Mouse (Mus musculus) left cerebral cortex, postnatal 25 days (tissue): ENCODE measurements around the gene E130114P18Rik. TPM values are rescaled to one million over a fixed set of nuclear protein-coding genes. Genes with fewer than 3 reads are reported as not detected.
A peak's percentile ranks its signal among the peaks of the same experiment; 100 is the strongest.

Experiments used
- DNase-seq, 2 experiments: peaks; one replicate each; pipeline ENCODE4 v3.0.0; 2022; ENCODE audit warnings: low spot score in 2 of 2, mixed read lengths in 1 of 2
- intact Hi-C: fragments of 180-260 bp; cut with DNase I; formaldehyde crosslinking; loops from one replicate; pipeline ENCODE4 v1.15.1; 2025
- total RNA-seq, 2 experiments: library from RNA; stranded (reverse); gene quantifications; 2 replicates each; pipeline ENCODE4 v1.2.3; 2021

Gene E130114P18Rik
- total RNA-seq, 2 experiments from 2014 or later: 6.0 to 6.5 TPM

DNA sequence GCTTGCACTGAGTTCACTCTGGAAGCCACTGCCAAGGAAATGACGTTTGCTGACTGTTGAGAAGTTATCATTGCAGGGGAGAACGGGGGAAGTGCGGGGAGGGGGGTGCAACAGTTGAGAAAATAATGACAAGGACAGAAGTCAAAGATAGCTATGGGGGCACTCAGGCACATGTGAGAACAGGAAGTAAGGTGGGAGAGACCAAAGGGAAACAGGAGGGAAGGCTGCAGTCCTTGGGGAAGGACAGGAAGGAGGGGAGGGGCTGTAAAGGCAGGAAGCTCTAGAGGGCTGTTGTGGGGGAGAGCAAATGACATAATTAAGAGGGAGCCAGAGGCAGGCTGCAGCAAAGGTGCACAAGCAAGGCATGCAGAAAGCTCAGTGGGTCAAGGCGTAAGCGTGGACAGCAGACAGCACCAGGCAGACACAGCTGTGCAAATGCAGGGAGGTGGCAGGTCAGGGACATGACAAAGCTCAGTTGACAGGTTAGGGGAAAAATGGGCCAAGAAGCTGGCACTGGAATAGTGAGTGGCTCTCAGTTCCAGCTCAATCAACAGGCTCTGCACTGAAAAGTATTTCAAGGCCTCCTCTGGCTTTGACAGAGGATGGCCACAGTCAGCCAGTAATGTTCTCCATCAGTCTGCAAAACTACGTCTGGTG is 103.9 kb downstream of the E130114P18Rik start:
- intact Hi-C loops: loop anchor here (10.0 kb wide), 2 partner anchors 771 to 969 kb away; no protein-coding TSS in a partner anchor
- DNase-seq: no peak

GRCm38 (mm10) chr4:97672501-97672900 is 105.4 kb downstream of the E130114P18Rik start:
- no peak for DNase-seq
- intact Hi-C loops: loop anchor here (10.0 kb wide), 2 partner anchors 772 to 968 kb away; no protein-coding TSS in a partner anchor

DNA sequence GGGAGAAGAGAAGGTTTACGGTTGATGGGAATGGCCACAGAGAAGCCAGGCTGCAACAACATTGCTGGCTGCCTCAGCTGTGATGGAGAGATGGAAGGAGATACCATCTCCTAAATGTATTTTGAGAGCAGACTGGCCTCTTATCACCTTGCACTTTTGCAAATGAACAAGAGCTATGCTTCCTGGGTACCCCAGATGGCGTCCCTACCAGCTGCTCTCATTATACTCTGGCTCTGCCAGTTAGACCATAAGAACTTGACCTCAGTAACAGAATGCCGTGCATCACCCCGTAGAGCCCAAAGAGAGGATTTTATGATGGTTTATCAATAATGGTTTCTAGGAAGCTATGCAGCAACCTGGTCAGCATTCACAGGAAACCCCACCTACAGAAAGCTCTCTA is 106.0 kb downstream of the E130114P18Rik start:
- no peak for DNase-seq
- intact Hi-C loops: loop anchor here (10.0 kb wide), 2 partner anchors 773 to 967 kb away; no protein-coding TSS in a partner anchor

DNA sequence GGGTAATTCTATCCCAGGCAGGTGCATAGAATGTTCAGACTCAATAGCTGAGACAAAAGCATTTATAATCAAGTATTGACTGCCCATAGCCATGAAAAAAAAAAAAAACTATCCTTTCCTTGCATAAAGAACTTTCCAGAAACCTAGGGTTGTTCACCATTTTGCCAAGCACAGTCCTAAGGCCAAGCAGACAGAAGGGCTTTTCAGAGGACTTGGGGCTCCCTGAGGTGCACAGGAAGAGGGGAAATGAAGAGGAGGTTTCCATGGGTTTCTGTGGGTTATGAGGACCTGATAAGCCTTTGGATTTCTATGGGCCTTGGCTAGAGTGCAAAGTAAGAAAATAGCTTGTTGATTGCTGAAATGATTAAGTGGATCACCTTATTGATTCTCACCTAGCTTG is 107.5 kb downstream of the E130114P18Rik start:
- intact Hi-C loops: loop anchor here (10.0 kb wide), 2 partner anchors 774 to 966 kb away; no protein-coding TSS in a partner anchor
- no peak for DNase-seq

GRCm38 (mm10) chr4:97669808-97670207 is 108.1 kb downstream of the E130114P18Rik start:
- DNase-seq: no peak
- intact Hi-C loops: loop anchor here (10.0 kb wide), 3 partner anchors 635 to 965 kb away; no protein-coding TSS in a partner anchor

- no peak for DNase-seq
- intact Hi-C loops: loop anchor here (10.0 kb wide), 1 partner anchor 631 kb away; no protein-coding TSS in a partner anchor
These were observed 112.5 kb downstream of the E130114P18Rik start for GRCm38 (mm10) chr4:97665428-97665755.

DNA sequence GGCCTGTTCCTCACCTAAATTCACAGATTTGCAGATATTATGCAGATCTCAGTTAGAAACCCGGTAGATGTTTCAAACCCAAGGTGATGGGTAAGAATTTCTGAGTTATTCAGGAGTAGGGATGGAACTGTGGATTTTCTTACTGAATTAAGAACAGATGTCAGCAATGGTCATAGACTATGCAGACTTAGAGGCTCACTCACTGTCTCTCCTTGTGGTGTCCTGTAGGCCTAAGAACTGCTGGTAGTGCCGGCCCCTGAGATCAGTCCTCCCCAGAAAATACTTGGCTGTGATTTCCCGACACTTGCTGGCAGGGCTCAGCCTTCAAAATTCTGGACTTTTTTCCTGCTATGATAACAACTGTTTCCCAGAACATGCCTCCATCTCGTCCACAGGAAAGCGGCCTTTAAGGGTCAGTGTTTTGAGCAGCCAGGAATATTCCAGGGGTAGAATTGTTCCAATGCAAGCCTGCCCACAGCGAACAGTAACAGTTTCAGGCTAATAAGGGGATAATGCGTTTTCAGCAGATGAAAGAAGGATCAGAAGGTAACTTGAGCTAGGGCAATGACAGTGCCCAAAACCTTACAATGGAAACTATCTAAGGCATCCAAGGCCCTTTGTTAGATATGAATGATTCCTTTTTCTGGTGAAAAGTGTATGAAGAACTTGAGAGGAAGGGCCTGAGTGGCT is 113.0 kb downstream of the E130114P18Rik start:
- no peak for DNase-seq
- intact Hi-C loops: loop anchor here (10.0 kb wide), 1 partner anchor 630 kb away; no protein-coding TSS in a partner anchor

DNA sequence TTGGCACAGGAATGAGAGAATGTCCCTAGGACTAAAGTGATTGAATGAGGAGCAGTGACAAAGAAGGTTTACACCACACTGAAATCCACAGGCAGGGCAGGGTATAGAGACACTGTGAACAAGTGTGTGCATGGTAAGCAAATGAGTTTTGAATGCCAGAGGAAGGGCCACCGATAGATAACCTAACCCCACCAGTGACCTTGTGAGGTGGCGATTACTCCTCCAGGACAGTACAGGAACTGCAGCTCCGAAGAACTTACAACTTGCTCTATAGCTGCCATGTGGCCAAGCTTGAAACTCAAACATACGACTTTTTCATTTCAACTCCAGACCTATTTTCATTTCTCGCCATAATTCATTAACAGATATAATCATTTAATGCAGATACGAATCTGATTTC is 114.0 kb downstream of the E130114P18Rik start:
- intact Hi-C loops: loop anchor here (10.0 kb wide), 1 partner anchor 629 kb away; no protein-coding TSS in a partner anchor
- no peak for DNase-seq

DNA sequence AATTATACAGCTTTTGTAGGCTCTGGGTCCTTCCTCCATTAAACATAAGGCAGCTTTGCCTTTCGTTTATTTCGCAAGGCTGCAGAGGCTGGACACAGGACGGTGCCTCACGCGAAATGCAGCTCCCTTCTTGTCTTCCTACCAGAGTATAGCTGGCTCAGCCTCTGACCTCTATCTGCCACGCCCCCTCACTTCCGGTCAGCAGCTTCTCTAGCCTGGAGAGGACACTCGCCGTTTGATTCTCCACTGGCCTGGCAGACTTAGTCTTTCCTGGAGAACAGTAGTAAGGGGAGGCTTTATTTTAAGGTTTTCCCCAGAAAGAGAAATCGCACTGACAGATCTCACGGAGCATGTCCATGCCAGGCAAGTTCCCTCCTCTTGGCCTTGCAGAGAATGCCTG is 115.0 kb downstream of the E130114P18Rik start:
- no peak for DNase-seq
- intact Hi-C loops: loop anchor here (10.0 kb wide), 1 partner anchor 628 kb away; no protein-coding TSS in a partner anchor

DNA sequence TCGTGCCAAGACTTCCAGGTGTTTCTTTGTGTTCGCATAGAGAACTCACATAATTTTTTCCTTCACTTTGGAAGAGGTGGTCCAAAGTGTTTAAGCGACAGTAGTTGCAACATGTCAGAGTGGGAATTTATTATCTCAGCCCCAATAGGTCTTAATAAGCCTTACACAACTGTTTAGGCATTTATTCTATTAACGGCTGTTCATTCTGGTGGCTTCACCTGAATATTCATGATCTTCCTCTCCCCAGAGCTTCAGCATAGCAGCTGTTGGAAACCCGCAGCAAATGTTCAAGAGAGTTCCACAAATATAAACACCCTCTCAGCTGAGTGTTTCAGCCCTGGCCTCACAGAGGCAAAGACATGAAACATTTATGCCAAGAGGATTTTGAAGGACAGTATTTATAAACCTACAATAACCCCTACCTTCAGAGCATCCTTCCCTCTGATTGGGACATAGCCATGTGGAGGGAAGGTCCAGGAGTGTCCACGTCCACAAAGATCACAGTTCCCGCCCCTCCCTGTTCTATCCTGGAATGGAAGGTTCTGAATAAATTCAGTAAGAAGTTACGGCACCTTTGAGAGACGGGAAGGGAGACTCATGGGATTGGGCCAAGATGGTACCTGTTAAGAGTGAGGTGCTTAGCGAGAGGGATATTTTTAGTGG is 116.1 kb downstream of the E130114P18Rik start:
- intact Hi-C loops: loop anchor here (10.0 kb wide), 1 partner anchor 627 kb away; no protein-coding TSS in a partner anchor
- no peak for DNase-seq

DNA sequence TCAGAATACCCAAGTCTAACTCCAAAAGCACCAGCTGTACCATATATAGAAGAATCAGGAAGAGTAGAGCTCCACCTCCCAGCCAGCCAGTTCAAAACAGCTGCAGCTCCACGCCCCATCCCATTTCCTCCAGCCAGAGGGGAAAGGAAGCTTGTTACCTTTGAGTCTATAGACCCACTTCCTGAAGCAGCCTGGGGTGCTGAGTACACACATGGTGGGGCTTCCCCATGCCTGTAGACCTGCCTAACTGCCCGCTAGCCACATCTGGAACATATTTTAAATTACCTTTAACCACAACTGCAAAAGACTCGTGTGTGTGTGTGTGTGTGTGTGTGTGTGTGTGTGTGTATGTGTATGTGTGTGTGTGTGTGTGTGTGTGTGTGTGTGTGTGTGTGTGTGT is 120.3 kb downstream of the E130114P18Rik start:
- intact Hi-C loops: no loop called here

GRCm38 (mm10) chr4:97649626-97650015 is 128.3 kb downstream of the E130114P18Rik start:
- intact Hi-C loops: no loop called here
- no peak for DNase-seq

More for the DNA sequence above, 120.3 kb downstream of the E130114P18Rik start:
- DNase-seq: no peak

- DNase-seq: peak; percentile 66 to 81
- intact Hi-C loops: no loop called here
These were observed 128.9 kb downstream of the E130114P18Rik start for GRCm38 (mm10) chr4:97648825-97649625.

DNA sequence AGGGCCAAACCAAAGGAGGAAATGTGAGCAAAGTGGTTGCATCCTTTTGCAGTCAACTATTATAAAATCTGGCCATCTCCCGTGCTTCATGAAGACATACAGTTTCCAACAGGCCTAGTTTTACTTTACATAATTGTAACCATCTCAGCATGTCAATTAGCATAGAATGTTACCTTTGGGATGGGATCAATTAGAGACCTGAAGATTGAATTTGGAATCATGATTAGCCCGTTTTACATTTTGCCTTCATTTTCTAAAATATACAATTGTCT is 129.5 kb downstream of the E130114P18Rik start:
- intact Hi-C loops: no loop called here

GRCm38 (mm10) chr4:97647700-97648435 is 130.0 kb downstream of the E130114P18Rik start:
- intact Hi-C loops: no loop called here
- peak; percentile 32 to 44 for DNase-seq

More for the DNA sequence above, 129.5 kb downstream of the E130114P18Rik start:
- DNase-seq: no peak

GRCm38 (mm10) chr4:97647236-97647635 is 130.6 kb downstream of the E130114P18Rik start:
- intact Hi-C loops: no loop called here

DNA sequence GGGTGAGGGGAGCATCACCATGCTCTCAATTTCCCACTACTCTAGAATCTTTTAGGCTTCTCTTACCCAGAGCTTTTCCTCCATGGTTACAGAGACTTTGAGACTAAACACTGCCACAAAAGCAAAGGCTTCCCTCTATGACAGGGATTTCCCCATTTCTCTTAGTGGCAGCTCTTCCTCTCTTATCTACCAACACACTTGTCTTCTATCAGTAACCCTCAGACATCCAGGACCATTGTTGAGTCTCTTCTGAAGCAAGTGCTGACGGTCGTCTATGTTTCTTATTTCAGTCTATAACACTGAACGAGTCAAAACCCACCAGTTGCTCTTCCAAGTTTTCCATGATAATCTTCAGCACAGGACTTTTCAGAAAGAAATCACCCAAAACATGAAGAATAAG is 137.5 kb downstream of the E130114P18Rik start:
- intact Hi-C loops: no loop called here
- no peak for DNase-seq

More at GRCm38 (mm10) chr4:97647236-97647635, 130.6 kb downstream of the E130114P18Rik start:
- no peak for DNase-seq

GRCm38 (mm10) chr4:97636569-97636968 is 141.3 kb downstream of the E130114P18Rik start:
- intact Hi-C loops: no loop called here
- no peak for DNase-seq
